Mouse (Mus musculus): ENCODE measurements around the gene Rnf225.

Gene Rnf225

GRCm38 (mm10) chr7:12980291-12980690, 53.1 kb downstream of the Rnf225 start:
- in situ Hi-C loops (cut with MboI; ENCODE audit: low sequenced_read_pairs), result no loop called here
